Mouse (Mus musculus) hindbrain, embryonic 15.5 days (tissue): Measurements from ENCODE around the gene 4931406C07Rik. TPM values are rescaled to one million over a fixed set of nuclear protein-coding genes. Genes with fewer than 3 reads are reported as not detected.
A peak's percentile ranks its signal among the peaks of the same experiment; 100 is the strongest.

ENCODE experiments used
- ATAC-seq: fragments of 200-750 bp; cut with Nextera tagmentation; 2 replicates; pipeline ENCODE4 v1.8.0; 2017; ENCODE audit warnings: low read depth, moderate number of reproducible peaks, moderate TSS enrichment; ENCODE audit not compliant: low FRiP score
- H3K27ac ChIP-seq: fragments of 300-500 bp; sonication (generic); replicated peaks from 2 replicates; pipeline ENCODE4 v1.5.1; 2015; ENCODE audit warnings: mild to moderate bottlenecking, inconsistent platforms
- H3K27me3 ChIP-seq: fragments of 300-500 bp; sonication (generic); 2 replicates; pipeline ENCODE4 v1.6.1; 2015; ENCODE audit warnings: control low read depth, inconsistent platforms
- H3K36me3 ChIP-seq: fragments of 300-500 bp; sonication (generic); 2 replicates; pipeline ENCODE4 v1.6.1; 2015; ENCODE audit warnings: control low read depth, inconsistent platforms
- H3K4me1 ChIP-seq: fragments of 300-500 bp; sonication (generic); replicated peaks from 2 replicates; pipeline ENCODE4 v1.6.1; 2015; ENCODE audit warnings: control low read depth, inconsistent platforms
- H3K4me2 ChIP-seq: fragments of 300-500 bp; sonication (generic); 2 replicates; pipeline ENCODE4 v1.6.1; 2015; ENCODE audit warnings: moderate library complexity, mild to moderate bottlenecking, inconsistent platforms
- H3K4me3 ChIP-seq: fragments of 300-500 bp; sonication (generic); 2 replicates; pipeline ENCODE4 v1.5.1; 2015; ENCODE audit warnings: mild to moderate bottlenecking, inconsistent platforms
- H3K9ac ChIP-seq: fragments of 300-500 bp; sonication (generic); 2 replicates; pipeline ENCODE4 v1.6.1; 2015; ENCODE audit warnings: inconsistent platforms
- H3K9me3 ChIP-seq: fragments of 300-500 bp; sonication (generic); 2 replicates; pipeline ENCODE4 v1.6.1; 2016; ENCODE audit warnings: control low read depth, inconsistent platforms
- WGBS: fragments of 180-500 bp; shearing (Covaris S2); methylation state at CpG from one replicate; pipeline ENCODE4 v1.1.7; 2015; 5-methylcytosine and 5-hydroxymethylcytosine counted together
- polyA plus RNA-seq: library from polyadenylated mRNA; unstranded; fragments of >200 nt; fragmentation: Nextera tagmentation; extraction: Ambion mirVana; gene quantifications from 2 replicates; pipeline ENCODE4 v1.2.1, GENCODE M21; 2015

Gene 4931406C07Rik
- polyA plus RNA-seq, 1 experiment from 2014 or later = 14.5 TPM

- 74% methylated on average over 7 of the region's 7 CpGs for WGBS
- no peak overlapping the region for H3K27ac ChIP-seq
- no peak overlapping the region for H3K4me2 ChIP-seq
Measured at GRCm38 (mm10) chr9:15250376-15250775, 55.9 kb downstream of the 4931406C07Rik start.

DNA sequence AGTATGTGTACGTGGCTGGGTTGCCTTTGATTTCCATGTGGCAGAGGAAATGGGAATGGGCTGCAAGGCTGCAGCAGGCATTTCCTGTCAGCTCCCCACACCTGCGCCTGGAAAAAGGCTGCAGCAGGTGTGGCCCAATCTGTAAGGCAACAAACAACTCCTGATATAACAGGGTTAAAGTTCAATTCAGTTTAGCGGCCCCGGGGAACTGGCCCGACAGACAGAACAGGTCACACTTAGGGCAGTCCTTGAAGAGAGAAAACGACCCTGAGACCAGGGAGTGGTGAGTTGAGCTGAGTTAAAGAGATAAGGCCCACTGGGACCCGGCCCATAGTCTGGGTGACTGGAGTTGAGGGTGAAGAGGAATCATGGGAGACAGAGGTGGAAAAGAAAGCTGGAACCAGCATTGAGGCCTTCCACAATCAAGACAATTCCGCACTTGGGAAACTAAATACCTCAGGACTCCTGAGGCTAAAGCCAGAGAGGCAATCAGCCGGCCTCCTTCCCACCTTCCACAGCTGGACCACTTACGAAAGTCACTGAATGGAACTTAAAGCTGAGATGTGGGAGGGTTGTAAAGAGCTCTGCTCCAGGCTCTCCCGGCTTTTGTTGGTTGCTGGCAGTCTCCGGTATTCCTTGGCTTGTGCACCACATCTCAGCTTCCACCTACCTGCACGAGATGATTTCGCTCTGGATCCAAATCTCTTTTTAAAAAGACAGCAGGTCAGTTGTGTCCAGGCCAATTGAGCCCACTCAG is 60.8 kb downstream of the 4931406C07Rik start:
- H3K4me3 ChIP-seq = no peak overlapping the region
- no peaks in the 10 kb centered on the region for H3K27me3 ChIP-seq
- no peaks in the 10 kb centered on the region for H3K36me3 ChIP-seq
- ATAC-seq = no peak
- H3K4me2 ChIP-seq = no peak overlapping the region
- no peaks in the 10 kb centered on the region for H3K4me1 ChIP-seq
- H3K27ac ChIP-seq = no peak overlapping the region
- H3K9ac ChIP-seq = no peak overlapping the region
- 82% methylated on average over 14 of the region's 14 CpGs for WGBS
- H3K9me3 ChIP-seq = no peaks in the 10 kb centered on the region

More at GRCm38 (mm10) chr9:15250376-15250775, 55.9 kb downstream of the 4931406C07Rik start:
- no peak overlapping the region for H3K9ac ChIP-seq
- H3K4me3 ChIP-seq = no peak overlapping the region
- no peaks in the 10 kb centered on the region for H3K27me3 ChIP-seq
- H3K4me1 ChIP-seq = no peaks in the 10 kb centered on the region
- no peaks in the 10 kb centered on the region for H3K36me3 ChIP-seq
- H3K9me3 ChIP-seq = no peaks in the 10 kb centered on the region
- ATAC-seq = no peak

DNA sequence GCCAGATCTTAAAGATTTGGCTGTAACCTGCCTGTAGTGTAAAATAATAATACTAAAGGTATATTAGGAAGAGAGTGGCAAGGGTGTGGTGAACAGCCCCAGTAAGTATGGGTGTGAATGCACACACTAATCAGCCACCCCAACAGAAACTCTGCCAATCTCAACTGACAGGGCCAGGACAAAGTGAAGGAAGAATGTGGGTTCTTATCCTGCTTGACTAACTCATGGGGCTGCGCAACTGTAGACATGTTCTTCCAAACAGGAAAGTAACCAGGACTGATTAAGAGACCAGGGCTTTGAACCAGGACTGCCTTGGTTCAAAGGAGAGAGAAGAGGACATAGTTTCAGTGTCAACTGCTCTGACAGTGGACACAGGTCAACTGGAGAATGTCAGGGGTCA is 64.1 kb downstream of the 4931406C07Rik start:
- Histone ChIP-seq H3K27me3 (no peaks in the 10 kb centered on the region), H3K27ac (no peak overlapping the region), H3K9me3 (no peaks in the 10 kb centered on the region), H3K36me3 (no peaks in the 10 kb centered on the region), H3K4me2 (no peak overlapping the region), H3K9ac (no peak overlapping the region), H3K4me3 (no peak overlapping the region), H3K4me1 (peaks cover 14% of the 10 kb centered on the region)
- WGBS = 100% methylated on average over 1 of the region's 1 CpGs
- ATAC-seq = no peak

DNA sequence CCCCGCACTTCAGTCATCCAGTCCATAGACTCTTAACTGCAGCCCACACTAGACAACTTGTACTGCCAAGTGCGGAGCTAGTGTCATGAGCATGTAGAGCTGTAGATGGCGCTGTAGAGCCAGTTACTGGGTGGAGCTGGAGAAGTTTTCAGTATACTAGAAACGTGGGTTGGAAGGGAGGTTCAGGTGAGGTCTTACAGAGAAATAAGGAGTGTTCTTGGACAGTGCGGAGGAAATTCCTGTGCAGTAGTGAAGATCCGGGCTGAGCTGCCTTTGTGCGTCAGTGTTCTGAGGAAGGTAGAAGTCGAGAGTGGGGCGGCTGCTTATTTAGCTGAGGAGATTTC is 64.7 kb downstream of the 4931406C07Rik start:
- no peak overlapping the region for H3K4me3 ChIP-seq
- H3K36me3 ChIP-seq = no peaks in the 10 kb centered on the region
- whole genome bisulfite sequencing = 54% methylated on average over 9 of the region's 9 CpGs
- no peak for ATAC-seq
- no peak overlapping the region for H3K4me2 ChIP-seq
- no peak overlapping the region for H3K9ac ChIP-seq
- H3K27me3 ChIP-seq = no peaks in the 10 kb centered on the region
- peaks cover 14% of the 10 kb centered on the region for H3K4me1 ChIP-seq
- no peak overlapping the region for H3K27ac ChIP-seq
- no peaks in the 10 kb centered on the region for H3K9me3 ChIP-seq

- H3K4me1 ChIP-seq = peaks cover 14% of the 10 kb centered on the region
- ATAC-seq = no peak
- WGBS = 69% methylated on average over 6 of the region's 6 CpGs
- H3K4me3 ChIP-seq = no peak overlapping the region
- no peak overlapping the region for H3K4me2 ChIP-seq
- no peaks in the 10 kb centered on the region for H3K36me3 ChIP-seq
- H3K27ac ChIP-seq = no peak overlapping the region
- H3K27me3 ChIP-seq = no peaks in the 10 kb centered on the region
- H3K9ac ChIP-seq = no peak overlapping the region
- no peaks in the 10 kb centered on the region for H3K9me3 ChIP-seq
Measured at GRCm38 (mm10) chr9:15240863-15241595, 65.2 kb downstream of the 4931406C07Rik start.

GRCm38 (mm10) chr9:15240006-15240405 is 66.2 kb downstream of the 4931406C07Rik start:
- Histone ChIP-seq H3K4me2 (peak overlapping the region; percentile 82), H3K27ac (no peak overlapping the region), H3K4me1 (peaks cover 14% of the 10 kb centered on the region), H3K9me3 (no peaks in the 10 kb centered on the region), H3K27me3 (no peaks in the 10 kb centered on the region), H3K9ac (no peak overlapping the region), H3K4me3 (peak overlapping the region; percentile 55), H3K36me3 (no peaks in the 10 kb centered on the region)
- WGBS = 91% methylated on average over 6 of the region's 6 CpGs
- ATAC-seq = no peak

GRCm38 (mm10) chr9:15239042-15239925 is 67.0 kb downstream of the 4931406C07Rik start, which contains the start of gene Vstm5:
TSS of gene Vstm5 (plus strand) at chr9:15239045.
- Histone ChIP-seq H3K4me2 (peak within 1 kb of the TSS; percentile 82), H3K4me3 (peak within 1 kb of the TSS; percentile 55), H3K9ac (peak within 1 kb of the TSS; percentile 58), H3K36me3 (no peaks in the 10 kb centered on the region), H3K27me3 (no peaks in the 10 kb centered on the region), H3K4me1 (peaks cover 14% of the 10 kb centered on the region), H3K9me3 (no peaks in the 10 kb centered on the region), H3K27ac (peak within 1 kb of the TSS; percentile 80)
- 5% methylated on average over 35 of the region's 35 CpGs for WGBS
- peak; percentile 93 for ATAC-seq

GRCm38 (mm10) chr9:15238297-15238990 is 67.8 kb downstream of the 4931406C07Rik start:
- Histone ChIP-seq H3K36me3 (no peaks in the 10 kb centered on the region), H3K4me1 (peaks cover 14% of the 10 kb centered on the region), H3K4me2 (peak overlapping the region; percentile 82)

GRCm38 (mm10) chr9:15237516-15238296 is 68.5 kb downstream of the 4931406C07Rik start:
- 57% methylated on average over 14 of the region's 14 CpGs for WGBS
- Histone ChIP-seq H3K9ac (no peak overlapping the region), H3K4me2 (no peak overlapping the region), H3K4me1 (peaks cover 14% of the 10 kb centered on the region), H3K27me3 (no peaks in the 10 kb centered on the region), H3K9me3 (no peaks in the 10 kb centered on the region), H3K4me3 (no peak overlapping the region), H3K27ac (no peak overlapping the region), H3K36me3 (no peaks in the 10 kb centered on the region)
- no peak for ATAC-seq

More at GRCm38 (mm10) chr9:15238297-15238990, 67.8 kb downstream of the 4931406C07Rik start:
- H3K27me3 ChIP-seq = no peaks in the 10 kb centered on the region
- peak; percentile 33; the same call in 1 of the 2 replicates for ATAC-seq
- H3K9ac ChIP-seq = peak overlapping the region; percentile 58
- peak overlapping the region; percentile 55 for H3K4me3 ChIP-seq
- H3K27ac ChIP-seq = peak overlapping the region; percentile 80
- 85% methylated on average over 16 of the region's 16 CpGs for WGBS
- H3K9me3 ChIP-seq = no peaks in the 10 kb centered on the region

GRCm38 (mm10) chr9:15235986-15236385 is 70.3 kb downstream of the 4931406C07Rik start:
- WGBS = 81% methylated on average over 3 of the region's 3 CpGs
- no peak overlapping the region for H3K27ac ChIP-seq
- no peak overlapping the region for H3K4me3 ChIP-seq
- no peak overlapping the region for H3K4me2 ChIP-seq
- H3K4me1 ChIP-seq = peaks cover 14% of the 10 kb centered on the region
- H3K27me3 ChIP-seq = no peaks in the 10 kb centered on the region
- ATAC-seq = no peak
- no peaks in the 10 kb centered on the region for H3K36me3 ChIP-seq
- H3K9me3 ChIP-seq = no peaks in the 10 kb centered on the region
- no peak overlapping the region for H3K9ac ChIP-seq

GRCm38 (mm10) chr9:15233604-15234003 is 72.6 kb downstream of the 4931406C07Rik start:
- peaks cover 4% of the 10 kb centered on the region for H3K4me1 ChIP-seq
- no peaks in the 10 kb centered on the region for H3K27me3 ChIP-seq
- H3K36me3 ChIP-seq = no peaks in the 10 kb centered on the region
- H3K27ac ChIP-seq = no peak overlapping the region
- H3K9me3 ChIP-seq = no peaks in the 10 kb centered on the region
- H3K4me2 ChIP-seq = no peak overlapping the region
- no peak overlapping the region for H3K9ac ChIP-seq
- 92% methylated on average over 1 of the region's 1 CpGs for WGBS
- H3K4me3 ChIP-seq = no peak overlapping the region
- no peak for ATAC-seq
